Mouse (Mus musculus): ENCODE results near the gene Rhbdf1. TPM values are rescaled to one million over a fixed set of nuclear protein-coding genes. Genes with fewer than 3 reads are reported as not detected.

Gene Rhbdf1
- total RNA-seq, 2 experiments from 2014 or later: 1.2 TPM; not detected in 1

- no peak for ATAC-seq (replicated peaks; ENCODE audit: low FRiP score, poor library complexity, severe bottlenecking)
Measured at GRCm38 (mm10) chr11:32242209-32242608, 20.1 kb upstream of the Rhbdf1 start.

GRCm38 (mm10) chr11:32241391-32241790 lies 19.3 kb upstream of the Rhbdf1 start:
- no peak for ATAC-seq (replicated peaks; ENCODE audit: low FRiP score, poor library complexity, severe bottlenecking)

GRCm38 (mm10) chr11:32238093-32238860 lies 16.2 kb upstream of the Rhbdf1 start:
- ATAC-seq (replicated peaks; ENCODE audit: low FRiP score, poor library complexity, severe bottlenecking): peak; percentile 81

- ATAC-seq (replicated peaks; ENCODE audit: low FRiP score, poor library complexity, severe bottlenecking): no peak
Measured at GRCm38 (mm10) chr11:32237411-32237795, 15.3 kb upstream of the Rhbdf1 start.

- ATAC-seq (replicated peaks; ENCODE audit: low FRiP score, poor library complexity, severe bottlenecking): peak; percentile 57
Measured at GRCm38 (mm10) chr11:32236712-32237410, 14.8 kb upstream of the Rhbdf1 start.

GRCm38 (mm10) chr11:32236132-32236531 lies 14.0 kb upstream of the Rhbdf1 start:
- no peak for ATAC-seq (replicated peaks; ENCODE audit: low FRiP score, poor library complexity, severe bottlenecking)

GRCm38 (mm10) chr11:32235646-32236045 lies 13.5 kb upstream of the Rhbdf1 start:
- ATAC-seq (replicated peaks; ENCODE audit: low FRiP score, poor library complexity, severe bottlenecking): no peak

GRCm38 (mm10) chr11:32234816-32235485 lies 12.9 kb upstream of the Rhbdf1 start:
- ATAC-seq (replicated peaks; ENCODE audit: low FRiP score, poor library complexity, severe bottlenecking): no peak

- no peak for ATAC-seq (replicated peaks; ENCODE audit: low FRiP score, poor library complexity, severe bottlenecking)
Measured at GRCm38 (mm10) chr11:32233895-32234294, 11.8 kb upstream of the Rhbdf1 start.

- no peak for ATAC-seq (replicated peaks; ENCODE audit: low FRiP score, poor library complexity, severe bottlenecking)
Measured at GRCm38 (mm10) chr11:32232848-32233247, 10.7 kb upstream of the Rhbdf1 start.

- ATAC-seq (replicated peaks; ENCODE audit: low FRiP score, poor library complexity, severe bottlenecking): no peak
Measured at GRCm38 (mm10) chr11:32231125-32231524, 9.0 kb upstream of the Rhbdf1 start.

- ATAC-seq (replicated peaks; ENCODE audit: low FRiP score, poor library complexity, severe bottlenecking): no peak
Measured at GRCm38 (mm10) chr11:32230220-32230619, 8.1 kb upstream of the Rhbdf1 start.

GRCm38 (mm10) chr11:32228292-32228845 lies 6.3 kb upstream of the Rhbdf1 start:
- ATAC-seq (replicated peaks; ENCODE audit: low FRiP score, poor library complexity, severe bottlenecking): no peak

- ATAC-seq (replicated peaks; ENCODE audit: low FRiP score, poor library complexity, severe bottlenecking): no peak
Measured at GRCm38 (mm10) chr11:32227555-32227954, 5.5 kb upstream of the Rhbdf1 start.

- ATAC-seq (replicated peaks; ENCODE audit: low FRiP score, poor library complexity, severe bottlenecking): no peak
Measured at GRCm38 (mm10) chr11:32227041-32227440, 4.9 kb upstream of the Rhbdf1 start.

- ATAC-seq (replicated peaks; ENCODE audit: low FRiP score, poor library complexity, severe bottlenecking): peak; percentile 90
Measured at GRCm38 (mm10) chr11:32226124-32226871, 4.2 kb upstream of the Rhbdf1 start, which contains the start of gene Mpg. Mpg (plus strand) TSS chr11:32226505.

GRCm38 (mm10) chr11:32225222-32226104 lies 3.4 kb upstream of the Rhbdf1 start:
- no peak for ATAC-seq (replicated peaks; ENCODE audit: low FRiP score, poor library complexity, severe bottlenecking)

- ATAC-seq (replicated peaks; ENCODE audit: low FRiP score, poor library complexity, severe bottlenecking): no peak
Measured at GRCm38 (mm10) chr11:32224468-32225139, 2.5 kb upstream of the Rhbdf1 start.

Data from erythroblast, adult 5-6 weeks (primary cell).